Comparison of ENCODE assay signal across 9 mouse cellular contexts in genomic region chr7:16930850-16931249, GRCm38 (mm10). TPM values are rescaled to one million over a fixed set of nuclear protein-coding genes. Genes with fewer than 3 reads are reported as not detected.
DNase-seq lines count a peak whose midpoint lies in the region; ATAC-seq and TF ChIP-seq lines count a peak whose summit lies in the region.
"Had no signal": no experiment of that assay in that cellular context is flagged by ENCODE, and none has a peak within 500 bp of the region (broad histone marks: within the 10 kb centered on the region; RNA-seq: fewer than 3 reads in every experiment).

No protein-coding gene starts in this region.

- no peak overlapping the region for H3K27ac ChIP-seq in kidney, embryonic 14.5 days (ENCODE audit: low read depth, low read length)
- H3K27ac ChIP-seq in ES-E14 (ENCODE audit: insufficient read depth, low read depth, low read length, poor library complexity, severe bottlenecking): no peak overlapping the region
- H3K27ac ChIP-seq in midbrain, embryonic 15.5 days: peak overlapping the region; percentile 31; the same call in 1 of the 2 replicates
- H3K27ac ChIP-seq: limb, embryonic 13.5 days had no signal

- in situ Hi-C loops in ES-E14 (cut with MboI; ENCODE audit: low sequenced_read_pairs in 2 of 2, unreplicated experiment in 2 of 2): loop anchor here in 1 of 2 experiments (5.0 kb wide), 2 partner anchors 66 to 136 kb away; no protein-coding TSS in a partner anchor

- no peaks in the 10 kb centered on the region for H3K36me3 ChIP-seq in kidney, embryonic 14.5 days (ENCODE audit: control insufficient read depth, insufficient read depth, low read length)
- no peaks in the 10 kb centered on the region for H3K36me3 ChIP-seq in ES-E14 (ENCODE audit: control insufficient read depth, insufficient read depth, low read length, poor library complexity, severe bottlenecking)
- H3K36me3 ChIP-seq in midbrain, embryonic 15.5 days (replicated peaks): no peaks in the 10 kb centered on the region
- H3K36me3 ChIP-seq: limb, embryonic 13.5 days had no signal

- no peak for ATAC-seq in kidney, embryonic 14.5 days (ENCODE audit: low FRiP score, low TSS enrichment)
- peak; percentile 51 for ATAC-seq in granulocyte monocyte progenitor cell, adult 5-6 weeks (replicated peaks; ENCODE audit: poor library complexity, severe bottlenecking)
- ATAC-seq in midbrain, embryonic 15.5 days (replicated peaks): no peak

- no peaks in the 10 kb centered on the region for H3K27me3 ChIP-seq in kidney, embryonic 14.5 days (ENCODE audit: control insufficient read depth, insufficient read depth, low read length)
- H3K27me3 ChIP-seq in midbrain, embryonic 15.5 days (replicated peaks): no peaks in the 10 kb centered on the region
- H3K27me3 ChIP-seq: limb, embryonic 13.5 days had no signal

- no peak overlapping the region for H3K4me2 ChIP-seq in kidney, embryonic 14.5 days (replicated peaks; ENCODE audit: low read depth, low read length)
- H3K4me2 ChIP-seq in midbrain, embryonic 15.5 days: no peak overlapping the region
- H3K4me2 ChIP-seq: limb, embryonic 13.5 days had no signal

- no peaks in the 10 kb centered on the region for H3K4me1 ChIP-seq in kidney, embryonic 14.5 days (ENCODE audit: control insufficient read depth, insufficient read depth, low read length)
- H3K4me1 ChIP-seq in ES-E14 (ENCODE audit: control insufficient read depth in 2 of 2, insufficient read depth in 2 of 2, low read length in 2 of 2, poor library complexity in 1 of 2): peaks cover 0 to 5% of the 10 kb centered on the region in 2 experiments; a peak in 2 of 4 replicates
- peaks cover 31% of the 10 kb centered on the region for H3K4me1 ChIP-seq in midbrain, embryonic 15.5 days

- no peak overlapping the region for H3K9ac ChIP-seq in kidney, embryonic 14.5 days (ENCODE audit: low read depth, low read length)
- H3K9ac ChIP-seq in ES-E14 (ENCODE audit: insufficient read depth, low read depth, low read length, poor library complexity, severe bottlenecking): no peak overlapping the region
- H3K9ac ChIP-seq in midbrain, embryonic 15.5 days: no peak overlapping the region
- H3K9ac ChIP-seq: limb, embryonic 13.5 days had no signal

- DNase-seq in kidney, adult 18-20 months: peak; percentile 78
- DNase-seq in ES-E14 (ENCODE audit: low read depth, low spot score): no peak
- DNase-seq in cerebellum, adult 9-10 months: peak; percentile 91
- peak; percentile 80 to 82 for DNase-seq in left cerebral cortex, adult 18-20 months (ENCODE audit: low spot score in 2 of 2)
- DNase-seq in thymus, postnatal 36 days: peak; percentile 54 to 55

- WGBS in kidney, embryonic 14.5 days: 2% methylated on average over 1 of the region's 1 CpGs
- 2% methylated on average over 1 of the region's 1 CpGs for WGBS in midbrain, embryonic 15.5 days

- H3K9me3 ChIP-seq in kidney, embryonic 14.5 days (ENCODE audit: control insufficient read depth, low read length): no peaks in the 10 kb centered on the region
- H3K9me3 ChIP-seq in ES-E14 (ENCODE audit: control insufficient read depth, insufficient read depth, low read depth, low read length): no peaks in the 10 kb centered on the region
- H3K9me3 ChIP-seq in midbrain, embryonic 15.5 days: no peaks in the 10 kb centered on the region
- H3K9me3 ChIP-seq: limb, embryonic 13.5 days had no signal

- H3K4me3 ChIP-seq in kidney, embryonic 14.5 days (ENCODE audit: low read length): no peak overlapping the region
- H3K4me3 ChIP-seq in ES-E14 (ENCODE audit: insufficient read depth in 1 of 2, low read depth in 1 of 2, low read length in 2 of 2, poor library complexity in 1 of 2, severe bottlenecking in 1 of 2): no peak overlapping the region
- H3K4me3 ChIP-seq in midbrain, embryonic 15.5 days: no peak overlapping the region
- H3K4me3 ChIP-seq: limb, embryonic 13.5 days had no signal

TF ChIP-seq in ES-E14, 5 proteins besides CTCF, POLR2A, EP300 and RAD21:
- TF ChIP-seq MAFK (IDR thresholded peaks at IDR 0.05; ENCODE audit: insufficient read depth, low read depth, low read length): no peak
- no peak for TF ChIP-seq HCFC1 (IDR thresholded peaks at IDR 0.05; ENCODE audit: borderline replicate concordance, insufficient read depth, low read length)
- 0 out of 2 replicates have a peak, but pooled peaks have one; percentile 0 for TF ChIP-seq ZC3H11A (IDR thresholded peaks at IDR 0.05; ENCODE audit: borderline replicate concordance, low read depth, low read length)
TF ChIP-seq in ES-E14: peak in this region for 1.

RNA-seq across cellular contexts. Expression of gene Calm3, which starts 6.9 kb away (rescaled TPM):
- 156 and 198 TPM in 2 replicates for polyA plus RNA-seq in kidney, embryonic 14.5 days (2014; fragmentation: Nextera tagmentation; extraction: Ambion mirVana)
- 163 and 198 TPM in 2 replicates for total RNA-seq in ES-E14 (2012; rRNA removed)
- total RNA-seq in granulocyte monocyte progenitor cell, adult 5-6 weeks (2014; fragmentation: Nextera tagmentation): 188 and 246 TPM in 2 replicates
- 463 and 465 TPM in 2 replicates for total RNA-seq in granulocyte monocyte progenitor cell, adult 5-6 weeks (2017)
- total RNA-seq in left cerebral cortex, adult 18-20 months (2021): 1,000 to 10,000 TPM; 1,746 to 1,798 TPM
- 351 and 370 TPM in 2 replicates for polyA plus RNA-seq in midbrain, embryonic 15.5 days (2015; fragmentation: Nextera tagmentation; extraction: Ambion mirVana)

RNA-seq across cellular contexts. Expression of gene Pnmal2, which starts 13.6 kb away (rescaled TPM):
- 2.5 and 5.5 TPM in 2 replicates for polyA plus RNA-seq in kidney, embryonic 14.5 days (2014; fragmentation: Nextera tagmentation; extraction: Ambion mirVana)
- total RNA-seq in ES-E14 (2012; rRNA removed): 0.71 and 0.85 TPM in 2 replicates
- not detected in 2 replicates for total RNA-seq in granulocyte monocyte progenitor cell, adult 5-6 weeks (2014; fragmentation: Nextera tagmentation)
- 0.04 TPM in 1 of 2 replicates, not detected in the other for total RNA-seq in granulocyte monocyte progenitor cell, adult 5-6 weeks (2017)
- total RNA-seq in left cerebral cortex, adult 18-20 months (2021): 100 to 1,000 TPM; 291 to 326 TPM
- 198 and 205 TPM in 2 replicates for polyA plus RNA-seq in midbrain, embryonic 15.5 days (2015; fragmentation: Nextera tagmentation; extraction: Ambion mirVana)

RNA-seq across cellular contexts. Expression of gene Ptgir, which starts 24.6 kb away (rescaled TPM):
- polyA plus RNA-seq in kidney, embryonic 14.5 days (2014; fragmentation: Nextera tagmentation; extraction: Ambion mirVana): 0.67 and 1.4 TPM in 2 replicates
- total RNA-seq in ES-E14 (2012; rRNA removed): 0.09 and 0.26 TPM in 2 replicates
- 1.1 and 1.2 TPM in 2 replicates for total RNA-seq in granulocyte monocyte progenitor cell, adult 5-6 weeks (2014; fragmentation: Nextera tagmentation)
- total RNA-seq in granulocyte monocyte progenitor cell, adult 5-6 weeks (2017): 2.2 and 2.6 TPM in 2 replicates
- under 1 TPM in 1 of 2 experiments, not detected in 1; 0.12 TPM for total RNA-seq in left cerebral cortex, adult 18-20 months (2021)
- 0.42 and 0.43 TPM in 2 replicates for polyA plus RNA-seq in midbrain, embryonic 15.5 days (2015; fragmentation: Nextera tagmentation; extraction: Ambion mirVana)

RNA-seq across cellular contexts. Expression of gene Pnmal1, which starts 28.6 kb away (rescaled TPM):
- 0.51 and 0.74 TPM in 2 replicates for polyA plus RNA-seq in kidney, embryonic 14.5 days (2014; fragmentation: Nextera tagmentation; extraction: Ambion mirVana)
- 0.26 and 0.45 TPM in 2 replicates for total RNA-seq in ES-E14 (2012; rRNA removed)
- not detected in 2 replicates for total RNA-seq in granulocyte monocyte progenitor cell, adult 5-6 weeks (2014; fragmentation: Nextera tagmentation)
- total RNA-seq in granulocyte monocyte progenitor cell, adult 5-6 weeks (2017): not detected in 2 replicates
- total RNA-seq in left cerebral cortex, adult 18-20 months (2021): 100 to 1,000 TPM; 112 to 119 TPM
- polyA plus RNA-seq in midbrain, embryonic 15.5 days (2015; fragmentation: Nextera tagmentation; extraction: Ambion mirVana): 74.5 and 76.1 TPM in 2 replicates

RNA-seq across cellular contexts. Expression of gene Gng8, which starts 39.3 kb away (rescaled TPM):
- 7.5 TPM in 2 replicates for polyA plus RNA-seq in kidney, embryonic 14.5 days (2014; fragmentation: Nextera tagmentation; extraction: Ambion mirVana)
- 0.79 and 1.0 TPM in 2 replicates for total RNA-seq in ES-E14 (2012; rRNA removed)
- not detected in 2 replicates for total RNA-seq in granulocyte monocyte progenitor cell, adult 5-6 weeks (2014; fragmentation: Nextera tagmentation)
- 0.26 and 0.62 TPM in 2 replicates for total RNA-seq in granulocyte monocyte progenitor cell, adult 5-6 weeks (2017)
- total RNA-seq in left cerebral cortex, adult 18-20 months (2021): 1 to 10 TPM; 2.9 to 3.4 TPM
- polyA plus RNA-seq in midbrain, embryonic 15.5 days (2015; fragmentation: Nextera tagmentation; extraction: Ambion mirVana): 9.7 and 16.6 TPM in 2 replicates

Comparison
In these comparisons a context has a peak if more than half of its experiments do, and no peak if none do; other contexts are left out.
1. RNA of gene Pnmal2, which starts 13.6 kb away (total RNA-seq): 291 to 326 TPM in left cerebral cortex, adult 18-20 months; 0.71 to 0.85 TPM in ES-E14 and 0.04 TPM in granulocyte monocyte progenitor cell, adult 5-6 weeks; every median in the first group is over 100 times any median in the second.